Mouse (Mus musculus): Measurements from ENCODE around the gene Pld2.

- TF ChIP-seq CTCF (IDR thresholded peaks at IDR 0.05; ENCODE audit: low read depth) = no peak
- no peak for TF ChIP-seq EP300 (IDR thresholded peaks at IDR 0.05; ENCODE audit: low read depth)
Measured at GRCm38 (mm10) chr11:70539423-70539822, 441 bp upstream of the Pld2 start.

Data from liver, embryonic 14.5 days (tissue).